Mouse (Mus musculus) heart, postnatal 10 days (tissue): ENCODE results near the gene Camk2g. TPM values are rescaled to one million over a fixed set of nuclear protein-coding genes. Genes with fewer than 3 reads are reported as not detected.

ENCODE experiments used
- DNase-seq, 2 experiments: peaks; one replicate each; pipeline ENCODE4 v3.0.0; 2021
- intact Hi-C: fragments of 180-260 bp; cut with DNase I; formaldehyde crosslinking; loops from one replicate; pipeline ENCODE4 v1.15.1; 2025
- total RNA-seq, 2 experiments: library from RNA; stranded (reverse); gene quantifications; 2 replicates each; pipeline ENCODE4 v1.2.3; 2021

Gene Camk2g
- total RNA-seq, 2 experiments from 2014 or later, result 48.5 to 59.8 TPM

DNA sequence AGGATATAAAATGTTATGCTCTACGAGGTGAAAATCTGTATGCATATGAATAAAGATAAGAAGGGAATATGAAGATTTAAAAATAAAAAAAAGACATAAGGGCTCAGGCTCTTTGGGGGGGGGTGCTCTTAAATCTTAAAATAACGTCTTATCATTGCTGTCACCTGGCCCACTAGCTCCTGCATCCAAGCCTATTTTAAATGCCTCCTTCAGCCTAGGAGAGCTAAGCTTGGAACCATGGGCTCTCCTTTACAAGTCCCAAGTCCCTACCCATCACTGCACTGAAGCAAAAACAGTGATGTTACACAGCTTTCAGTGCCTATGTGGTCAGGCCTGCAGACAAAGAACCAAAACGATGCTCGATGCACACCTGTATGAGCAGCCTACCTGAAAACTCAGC, 4.3 kb downstream of the Camk2g start:
- intact Hi-C loops, result no loop called here
- DNase-seq, result no peak

DNA sequence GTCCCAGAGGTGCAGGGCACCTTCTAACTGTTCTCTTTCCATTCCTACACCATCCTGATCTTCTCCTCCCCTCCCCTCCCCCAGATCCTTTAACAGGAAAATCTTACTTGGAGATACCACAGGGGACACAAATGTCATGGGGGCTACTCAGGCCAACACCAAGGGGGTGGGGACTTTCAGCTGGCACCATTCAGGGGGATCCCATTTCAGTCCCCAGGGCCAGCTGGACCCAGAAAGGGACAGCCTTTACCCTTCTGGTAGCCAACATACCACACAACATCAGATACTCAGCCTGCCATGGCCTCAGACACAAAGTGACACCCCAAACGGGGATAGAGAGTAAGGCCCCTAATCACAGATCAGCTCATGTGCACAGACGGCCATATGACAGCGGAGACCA, 5.7 kb downstream of the Camk2g start:
- no peak for DNase-seq
- intact Hi-C loops, result no loop called here

GRCm38 (mm10) chr14:20786611-20787015, 7.3 kb downstream of the Camk2g start:
- DNase-seq, result peak; percentile 58 to 65
- intact Hi-C loops, result no loop called here

- intact Hi-C loops, result no loop called here
- DNase-seq, result no peak
Observed at GRCm38 (mm10) chr14:20786020-20786419, 7.9 kb downstream of the Camk2g start.

- DNase-seq, result peak in 1 of 2 experiments; percentile 20
- intact Hi-C loops, result loop anchor here (2.0 kb wide), 1 partner anchor 14 kb away; no protein-coding TSS in a partner anchor
Observed at GRCm38 (mm10) chr14:20785231-20785630, 8.7 kb downstream of the Camk2g start.

GRCm38 (mm10) chr14:20784708-20785107, 9.2 kb downstream of the Camk2g start:
- intact Hi-C loops, result loop anchor here (2.0 kb wide), 1 partner anchor 14 kb away; no protein-coding TSS in a partner anchor

DNA sequence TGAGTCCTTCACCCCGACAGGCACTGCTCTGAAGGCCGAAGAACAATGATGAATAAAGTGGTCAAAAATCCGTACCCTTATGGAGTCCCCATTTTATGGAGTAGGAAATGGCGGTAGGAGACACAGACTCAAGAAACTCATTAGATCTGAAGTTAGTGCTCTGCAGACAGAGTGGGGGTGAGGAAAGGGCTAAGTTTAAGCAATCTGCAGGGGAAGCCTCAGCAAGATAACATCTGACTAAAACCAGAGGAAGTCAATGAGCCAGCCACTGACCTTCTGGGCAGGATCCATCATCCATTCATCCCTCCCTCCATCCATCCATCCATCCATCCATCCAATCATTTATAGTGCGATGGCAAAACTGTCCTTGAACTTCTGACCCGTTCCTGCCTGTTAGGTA, 10.4 kb downstream of the Camk2g start:
- intact Hi-C loops, result no loop called here
- DNase-seq, result no peak

More at GRCm38 (mm10) chr14:20784708-20785107, 9.2 kb downstream of the Camk2g start:
- peak in 1 of 2 experiments; percentile 24 for DNase-seq

DNA sequence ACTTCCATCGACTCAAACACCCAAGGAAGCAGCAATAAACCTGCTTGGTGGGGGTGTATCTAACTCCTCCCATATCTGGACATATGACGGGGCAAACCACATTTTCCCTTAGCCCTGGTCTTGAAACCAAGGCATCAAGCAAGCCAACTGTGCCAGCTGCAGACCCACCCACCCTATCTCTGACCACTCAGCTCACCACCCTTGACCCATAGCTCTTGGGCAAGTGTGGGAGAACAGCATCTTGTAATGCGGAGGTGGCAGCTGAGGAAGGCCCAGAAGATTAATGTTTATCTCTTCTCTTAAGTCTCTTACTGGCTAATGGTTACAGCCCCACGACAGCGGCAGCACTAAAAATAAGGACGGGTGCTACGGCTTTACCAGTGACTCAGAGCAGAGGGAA, 11.0 kb downstream of the Camk2g start:
- intact Hi-C loops, result no loop called here
- DNase-seq, result no peak

DNA sequence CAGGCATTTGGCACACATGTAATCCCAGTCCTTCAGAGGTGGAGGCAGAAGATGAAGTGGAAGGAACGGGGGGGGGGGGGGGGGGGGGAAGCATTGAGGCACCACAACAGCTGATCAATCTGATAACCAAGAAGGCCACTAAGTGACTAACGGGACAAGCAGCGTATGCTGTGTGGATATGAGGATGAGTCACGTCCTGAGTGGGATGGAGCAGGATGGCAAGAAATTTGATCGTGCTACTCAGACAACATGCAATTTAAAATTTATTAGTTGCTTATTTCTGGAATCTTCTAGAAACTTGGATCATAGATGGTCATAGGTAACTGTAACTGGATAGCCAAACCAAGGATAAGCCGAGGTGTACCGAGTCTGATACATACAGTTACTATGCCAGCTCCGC, 13.7 kb downstream of the Camk2g start:
- intact Hi-C loops, result no loop called here
- DNase-seq, result no peak

DNA sequence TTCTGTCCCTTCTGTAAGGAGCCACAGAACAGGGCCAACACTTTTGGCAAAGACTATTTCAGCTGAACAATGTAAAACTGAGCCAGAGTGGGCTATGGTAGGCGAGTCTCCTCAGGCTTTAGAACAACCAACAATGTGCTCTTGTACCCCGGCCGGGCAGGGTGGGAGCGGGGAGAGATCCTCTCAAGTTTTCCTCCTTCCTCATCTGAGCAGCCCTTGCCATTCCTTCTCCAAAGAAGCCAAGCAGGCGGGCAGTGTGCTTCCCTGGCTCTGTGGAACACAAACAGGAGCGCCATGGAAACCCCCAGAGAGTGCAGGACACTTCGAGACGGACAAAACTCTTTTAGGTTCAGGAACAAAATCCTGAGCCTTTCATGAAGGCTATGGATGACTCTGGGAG, 15.4 kb downstream of the Camk2g start:
- DNase-seq, result no peak
- intact Hi-C loops, result no loop called here

- intact Hi-C loops, result no loop called here
- no peak for DNase-seq
Observed at GRCm38 (mm10) chr14:20775661-20776060, 18.2 kb downstream of the Camk2g start.

GRCm38 (mm10) chr14:20773410-20773809, 20.5 kb downstream of the Camk2g start:
- intact Hi-C loops, result no loop called here
- DNase-seq, result no peak

GRCm38 (mm10) chr14:20772808-20773207, 21.1 kb downstream of the Camk2g start:
- intact Hi-C loops, result no loop called here
- no peak for DNase-seq

DNA sequence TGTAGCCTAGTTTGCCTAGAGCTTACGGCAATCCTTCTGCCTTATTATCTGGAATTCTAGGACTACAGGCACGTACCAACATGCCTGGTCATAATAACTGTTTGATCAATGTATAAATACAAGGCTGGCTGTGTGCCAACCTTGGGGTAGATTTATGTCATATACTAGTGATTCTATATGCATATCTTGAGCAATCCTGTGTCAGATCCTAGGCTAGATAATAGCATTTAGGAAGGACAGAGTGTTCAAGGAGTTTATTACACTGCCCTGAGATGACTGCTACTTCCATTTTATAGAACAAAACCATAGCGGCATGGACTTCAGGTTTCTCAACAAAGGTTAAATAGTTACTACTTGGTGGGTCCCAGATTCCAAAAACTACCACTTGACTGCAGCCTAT, 21.9 kb downstream of the Camk2g start:
- intact Hi-C loops, result loop anchor here (2.0 kb wide), 1 partner anchor 13 kb away; no protein-coding TSS in a partner anchor
- DNase-seq, result no peak

GRCm38 (mm10) chr14:20768581-20768980, 25.3 kb downstream of the Camk2g start:
- peak; percentile 70 to 72 for DNase-seq
- intact Hi-C loops, result no loop called here

GRCm38 (mm10) chr14:20767936-20768335, 26.0 kb downstream of the Camk2g start:
- intact Hi-C loops, result no loop called here
- peak in 1 of 2 experiments; percentile 21 for DNase-seq

- intact Hi-C loops, result loop anchor here (1.0 to 2.0 kb wide), 2 partner anchors 33 to 107 kb away; no protein-coding TSS in a partner anchor
- DNase-seq, result peak; percentile 92 to 96
Observed at GRCm38 (mm10) chr14:20765642-20766258, 28.1 kb downstream of the Camk2g start.

- DNase-seq, result no peak
- intact Hi-C loops, result loop anchor here (2.0 kb wide), 1 partner anchor 108 kb away; no protein-coding TSS in a partner anchor
Observed at GRCm38 (mm10) chr14:20764942-20765341, 28.9 kb downstream of the Camk2g start.

GRCm38 (mm10) chr14:20758768-20759435, 35.0 kb downstream of the Camk2g start:
- no peak for DNase-seq
- intact Hi-C loops, result no loop called here

DNA sequence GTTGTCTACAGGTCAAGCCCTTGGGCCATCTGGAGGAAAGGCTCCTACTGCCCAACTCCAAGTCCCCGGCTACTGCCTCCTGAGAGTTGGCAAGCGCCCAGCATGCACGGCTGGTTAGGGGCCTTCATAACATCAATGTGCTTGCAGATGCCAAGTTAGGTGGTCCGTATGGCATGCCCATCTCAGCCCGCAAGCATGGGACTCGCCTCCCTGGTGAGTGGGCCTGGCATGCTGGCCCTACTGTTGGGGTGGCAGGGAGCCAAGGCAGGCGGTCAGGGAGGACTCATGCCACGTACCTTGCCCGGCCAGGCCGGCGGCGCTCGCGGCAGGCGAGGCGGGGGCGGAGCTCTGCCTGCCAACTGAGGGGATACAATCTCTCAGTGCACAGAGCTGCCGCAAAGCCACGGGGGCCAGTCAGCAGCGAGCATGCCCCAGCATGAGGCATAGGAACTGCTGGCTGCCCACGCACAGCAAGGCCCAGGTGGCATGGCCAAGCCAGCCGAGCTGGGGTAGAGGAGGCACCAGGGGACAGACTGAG, 36.4 kb downstream of the Camk2g start:
- intact Hi-C loops, result no loop called here
- peak; percentile 63 to 64 for DNase-seq

GRCm38 (mm10) chr14:20753792-20754191, 40.1 kb downstream of the Camk2g start:
- no peak for DNase-seq
- intact Hi-C loops, result no loop called here

- intact Hi-C loops, result no loop called here
- no peak for DNase-seq
Observed at GRCm38 (mm10) chr14:20750503-20750902, 43.4 kb downstream of the Camk2g start.
